Mouse (Mus musculus) cerebellum, postnatal 25 days (tissue): Measurements from ENCODE around the gene Rpe65.

Experiments used
- DNase-seq, 2 experiments: peaks; one replicate each; pipeline ENCODE4 v3.0.0; 2021; ENCODE audit warnings: mixed read lengths in 2 of 2

Gene Rpe65

DNA sequence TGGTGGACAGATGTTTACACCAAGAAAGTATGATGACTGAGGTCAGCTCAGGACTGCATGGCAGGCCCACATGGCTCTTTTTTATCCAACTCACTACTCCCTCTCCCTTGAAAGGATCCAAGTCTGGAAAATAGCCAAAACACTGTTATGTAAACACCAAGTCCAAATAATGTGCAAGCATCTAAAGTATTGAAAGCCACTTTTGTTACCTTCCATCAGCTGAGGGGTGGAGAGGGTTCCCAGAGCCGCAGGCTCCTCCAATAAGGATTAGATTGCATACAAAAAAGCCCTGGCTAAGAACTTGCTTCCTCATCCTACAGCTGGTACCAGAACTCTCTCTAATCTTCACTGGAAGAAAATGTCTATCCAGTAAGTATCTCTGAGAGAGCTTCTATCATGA is at the start of gene Rpe65:
Rpe65 (plus strand) TSS at position 301 of the 400 bp plus-strand sequence.
- no peak for DNase-seq

DNA sequence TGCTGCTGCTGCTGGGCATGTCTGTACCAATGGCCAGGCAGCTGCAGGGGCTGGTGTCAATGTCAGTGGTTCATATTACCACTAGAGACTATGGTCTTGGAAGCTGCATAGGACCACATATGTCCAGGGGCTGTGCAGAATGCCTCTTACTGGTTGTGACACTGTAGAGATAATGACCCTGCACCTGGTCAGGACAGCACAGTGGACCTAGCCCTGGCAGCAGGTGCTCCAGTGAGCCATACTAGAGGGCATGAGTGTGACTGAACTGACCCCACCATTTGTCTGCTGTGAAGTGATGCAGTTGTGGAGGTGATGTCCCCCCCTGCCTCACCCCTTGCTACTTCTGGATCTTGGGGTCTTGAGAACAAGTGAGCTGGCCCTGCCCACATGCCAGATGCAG is 48.8 kb upstream of the Rpe65 start:
- DNase-seq: no peak

DNA sequence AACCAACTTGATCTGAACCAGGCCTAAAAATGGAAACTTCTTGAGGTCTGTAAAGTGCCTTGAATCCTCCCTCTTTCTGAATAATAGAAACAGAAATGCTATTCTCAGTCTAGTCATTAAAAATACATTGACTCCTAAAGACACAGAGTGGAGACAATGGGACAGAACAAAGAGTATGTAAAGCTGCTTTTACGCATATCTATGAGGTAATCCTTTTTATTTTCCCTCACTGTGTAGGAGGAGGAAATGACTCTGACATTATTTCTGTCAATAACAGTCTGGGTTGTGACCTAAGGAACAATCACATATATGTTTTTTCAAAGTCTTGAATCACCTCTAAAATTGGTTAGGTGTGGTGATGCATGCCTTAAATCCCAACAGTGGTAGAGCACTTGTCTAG is 16.0 kb downstream of the Rpe65 start:
- no peak for DNase-seq

DNA sequence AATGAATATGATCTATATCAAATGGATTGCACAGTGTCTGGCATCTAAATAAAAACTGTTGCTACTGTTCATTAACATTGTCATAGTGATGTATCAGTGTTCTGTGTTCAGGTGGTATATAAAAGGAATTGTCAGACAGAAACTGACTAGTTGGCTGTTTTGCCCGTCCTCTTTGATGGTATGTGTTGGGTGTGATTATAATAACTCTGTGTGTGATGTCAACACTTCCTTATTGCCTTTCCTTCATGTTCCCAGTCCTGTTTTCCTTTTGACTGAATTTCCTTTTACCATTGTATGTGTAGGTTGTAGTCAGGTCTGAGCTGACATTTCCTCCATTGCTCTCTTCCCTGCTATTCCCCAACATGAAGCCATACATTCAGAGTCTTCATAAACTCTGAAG is 22.1 kb downstream of the Rpe65 start:
- DNase-seq: no peak

DNA sequence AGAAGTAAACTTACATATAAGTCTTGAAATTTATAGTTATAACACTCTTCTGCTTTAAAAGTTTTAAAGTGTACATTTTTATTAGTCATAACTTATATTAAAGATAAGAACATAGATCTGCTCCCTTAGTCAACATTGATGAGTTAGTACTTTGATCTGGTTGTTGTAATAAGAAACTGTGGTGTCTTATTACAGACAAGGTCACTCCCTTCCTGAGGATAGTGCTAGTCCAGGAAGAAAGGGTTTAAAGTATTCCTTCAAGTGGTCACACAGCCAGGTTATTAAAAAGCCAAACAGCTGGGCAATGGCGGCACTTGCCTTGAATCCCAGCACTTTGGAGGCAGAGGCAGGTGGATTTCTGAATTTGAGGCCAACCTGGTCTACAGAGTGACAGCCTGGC is 25.0 kb downstream of the Rpe65 start:
- no peak for DNase-seq

DNA sequence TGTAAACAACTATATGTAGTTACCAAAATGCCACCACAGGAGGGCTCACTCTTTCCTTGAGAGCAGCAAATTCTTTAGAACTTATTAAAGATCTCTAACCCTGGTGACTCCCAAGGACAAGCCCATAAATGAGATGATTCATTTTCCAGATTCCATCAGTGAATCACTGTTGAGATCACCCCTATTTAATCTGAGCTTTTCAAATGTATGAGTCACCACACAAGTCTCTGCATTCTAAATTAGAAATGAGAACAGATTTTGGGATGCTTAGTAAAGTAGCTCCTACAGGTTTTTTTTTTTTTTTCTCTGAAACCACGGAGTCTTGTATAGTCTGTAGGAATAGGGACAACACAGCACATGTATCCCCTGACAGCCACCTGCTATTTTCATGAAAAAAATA is 61.8 kb downstream of the Rpe65 start:
- DNase-seq: no peak

DNA sequence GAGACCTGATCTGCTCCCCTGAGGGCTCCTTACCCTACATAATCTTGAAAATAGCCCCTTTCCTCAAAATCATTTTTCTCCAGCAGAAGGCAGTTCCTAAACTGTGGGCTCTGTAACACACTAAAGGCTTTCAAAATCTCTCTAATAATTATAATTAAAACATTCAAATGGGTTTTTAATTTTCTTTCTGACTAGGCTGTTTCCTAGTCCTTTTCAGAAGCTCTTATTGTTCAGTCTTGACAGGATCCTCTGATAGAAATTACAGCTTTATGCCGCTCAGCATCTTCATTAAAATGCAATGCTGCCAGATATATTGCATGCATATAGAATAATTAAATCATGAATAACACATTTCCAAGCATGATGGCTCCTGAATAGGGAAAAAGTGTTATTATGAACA is 64.4 kb downstream of the Rpe65 start:
- no peak for DNase-seq
